Mouse (Mus musculus) hematopoietic multipotent progenitor cell, adult 10-12 weeks (in vitro differentiated cells): ENCODE results near the gene Lamtor1. TPM values are rescaled to one million over a fixed set of nuclear protein-coding genes. Genes with fewer than 3 reads are reported as not detected.

ENCODE experiments used
- polyA plus RNA-seq: library from polyadenylated mRNA; stranded (reverse); fragments of >175 nt; gene quantifications from 2 replicates; pipeline ENCODE4 v1.2.3, GENCODE M21; 2012; ENCODE audit warnings: low replicate concordance

The Lamtor1 gene
- 138 and 155 TPM in 2 replicates for polyA plus RNA-seq

DNA sequence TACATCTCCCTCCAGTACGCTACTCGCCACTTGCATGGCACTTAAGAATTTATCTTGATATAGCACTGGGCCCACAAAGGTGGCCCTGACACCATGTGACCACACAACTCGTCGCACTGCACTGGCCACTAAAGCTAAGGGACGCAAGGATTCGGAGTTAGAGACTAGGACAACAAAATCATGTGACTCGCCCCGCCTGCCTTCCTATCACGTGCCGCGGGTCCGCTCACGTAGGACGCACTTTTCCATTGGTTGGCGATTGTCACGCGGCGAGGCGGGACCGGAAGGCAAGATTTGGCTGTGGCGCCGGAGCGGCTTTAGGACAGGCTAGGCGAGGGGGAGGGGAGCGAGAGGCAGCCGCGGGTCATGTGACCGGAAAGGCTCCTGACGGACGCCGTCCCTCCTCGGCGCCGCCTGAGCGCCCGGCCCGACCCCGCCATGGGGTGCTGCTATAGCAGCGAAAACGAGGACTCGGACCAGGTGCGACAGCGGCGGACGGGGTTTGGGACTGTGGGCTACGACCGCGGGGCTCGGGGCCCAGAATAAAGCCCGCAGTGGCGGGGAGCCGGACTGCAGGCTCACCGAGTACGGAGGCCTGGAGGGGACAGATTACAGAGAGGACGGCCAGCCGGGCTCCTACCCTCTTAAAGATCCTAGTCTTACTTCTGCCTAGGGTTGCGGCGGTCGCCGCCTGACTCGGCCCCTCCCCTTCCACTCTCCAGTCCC lies at the start of gene Lamtor1:
Gene Lamtor1, plus strand, starts transcription at position 344 of the 726 bp plus-strand sequence.

DNA sequence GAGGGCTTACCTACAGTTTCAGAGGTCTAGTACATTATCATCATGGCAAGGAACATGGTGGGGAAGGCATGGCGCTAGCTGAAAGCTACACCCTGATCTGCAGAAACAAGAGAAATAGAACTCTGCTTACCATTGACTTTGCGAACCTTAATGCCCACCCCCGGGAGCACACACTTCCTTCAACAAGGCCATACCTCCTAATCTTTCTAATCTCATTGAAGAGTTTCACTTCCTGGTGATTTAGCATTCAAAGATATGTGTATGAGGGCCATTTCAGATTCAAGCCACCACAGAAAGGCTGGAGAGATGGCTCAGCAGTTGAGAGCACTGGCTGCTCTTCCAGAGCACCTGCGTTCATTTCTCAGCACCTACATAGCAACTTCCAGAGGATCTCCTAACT lies 48.6 kb upstream of the Lamtor1 start, which contains the start of gene Folr2:
Gene Folr2, minus strand, starts transcription at position 101 of the 400 bp plus-strand sequence.

DNA sequence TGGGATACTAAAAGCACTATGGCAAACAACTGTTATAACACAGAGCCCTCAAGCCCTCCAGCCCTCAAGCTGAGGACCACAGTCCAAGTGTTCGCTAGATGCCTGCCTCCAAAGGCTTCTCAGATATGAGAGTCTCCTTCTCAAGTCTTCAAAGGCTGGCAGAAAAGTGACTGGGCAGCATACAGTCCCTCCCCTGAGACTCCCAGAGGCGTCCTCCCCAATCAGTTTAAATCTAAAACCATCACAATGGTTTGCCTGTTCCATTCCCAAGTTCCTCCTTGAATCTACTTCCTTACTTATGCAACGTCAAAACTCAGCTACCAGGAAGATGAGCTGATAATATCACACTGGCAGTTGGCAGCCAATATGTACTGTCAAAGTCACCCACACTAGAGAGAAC lies 42.3 kb upstream of the Lamtor1 start, which contains the start of gene Anapc15:
Gene Anapc15, plus strand, starts transcription at position 301 of the 400 bp plus-strand sequence.

DNA sequence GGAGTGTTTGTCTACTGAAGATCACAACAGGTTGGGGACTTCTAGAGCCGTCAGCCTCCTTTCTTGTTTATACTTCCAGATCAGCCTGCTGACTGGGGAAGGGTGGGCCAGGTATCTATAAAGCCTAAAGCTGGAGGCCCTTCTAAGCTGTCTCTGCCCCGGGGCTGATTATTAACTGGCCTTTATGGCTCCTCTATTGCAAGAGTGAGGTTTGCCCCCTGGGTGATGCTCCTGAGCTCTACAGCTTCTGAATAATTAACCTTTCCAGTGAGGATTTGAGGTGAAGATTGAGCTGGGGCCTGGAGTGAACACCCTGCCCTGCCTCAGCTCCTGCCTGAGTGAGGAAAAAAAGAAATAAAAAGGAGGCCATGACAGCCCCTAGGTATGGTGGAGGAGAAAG lies 35.1 kb upstream of the Lamtor1 start, which contains the start of gene Folr1:
Gene Folr1, minus strand, starts transcription at position 160 of the 400 bp plus-strand sequence.

DNA sequence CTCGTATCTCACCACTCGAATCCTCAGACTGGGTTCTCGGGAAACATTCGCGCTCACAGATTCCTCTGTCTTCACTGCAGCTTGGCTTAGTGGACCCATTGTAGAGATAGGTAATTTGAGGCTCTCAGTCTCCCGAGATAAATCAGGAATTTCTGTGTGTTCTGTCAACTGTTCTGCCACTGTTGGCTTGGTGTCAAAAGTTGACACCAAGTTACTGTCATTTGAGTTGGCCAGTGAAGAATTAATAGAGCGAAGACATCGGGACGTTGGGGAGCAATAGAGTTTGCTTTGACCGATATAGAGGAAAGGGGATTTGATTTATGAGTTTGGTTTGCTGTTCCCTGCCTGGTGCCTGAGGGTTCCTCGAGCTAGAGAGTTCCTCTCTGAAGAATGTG lies 580 bp downstream of the Lamtor1 start, which contains the start of gene Tomt:
Gene Tomt, minus strand, starts transcription at position 73 of the 395 bp plus-strand sequence.

DNA sequence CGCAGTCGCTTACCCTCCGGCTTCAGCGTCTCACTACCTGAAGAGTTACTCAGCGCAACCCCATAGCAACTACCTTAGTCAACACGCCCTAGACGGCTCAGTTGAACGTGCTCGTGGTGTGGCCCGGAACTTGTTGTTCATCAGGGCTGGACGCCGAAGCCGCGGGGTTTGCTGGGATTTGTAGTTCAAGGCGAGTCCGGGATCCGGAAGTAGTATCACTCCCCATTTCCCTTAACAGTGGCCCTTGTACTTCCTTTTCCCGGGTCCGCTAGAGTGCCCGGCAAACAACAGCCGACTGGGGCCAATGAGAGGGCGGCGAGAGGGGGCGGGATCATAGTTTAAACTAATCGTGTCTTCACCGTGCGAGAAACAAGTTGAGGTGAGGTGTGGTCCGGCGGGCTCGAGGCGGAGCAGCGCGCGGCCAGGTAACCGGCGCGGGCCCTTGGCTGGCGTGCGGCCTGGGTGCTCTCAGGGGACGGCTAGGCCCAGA lies 28.1 kb downstream of the Lamtor1 start, which contains the start of the genes Lrrc51 and Numa1:
Gene Lrrc51, minus strand, starts transcription at position 145 of the 490 bp plus-strand sequence.
Gene Numa1, plus strand, starts transcription at position 361 of the 490 bp plus-strand sequence.

Other genes starting within 250 kb of the Lamtor1 start
- 8.3 and 16.4 TPM in 2 replicates for gene Clpb, start 242.3 kb upstream of the Lamtor1 start, polyA plus RNA-seq
- not detected in 2 replicates for gene Phox2a, start 87.6 kb upstream of the Lamtor1 start, polyA plus RNA-seq
- gene Inppl1, start 67.7 kb upstream of the Lamtor1 start, polyA plus RNA-seq, result 101 and 265 TPM in 2 replicates
- gene Folr2, start 48.7 kb upstream of the Lamtor1 start, polyA plus RNA-seq, result not detected in 2 replicates
- 16.4 and 21.1 TPM in 2 replicates for gene Anapc15, start 42.2 kb upstream of the Lamtor1 start, polyA plus RNA-seq
- 0.21 TPM in 1 of 2 replicates, not detected in the other for gene Folr1, start 35.1 kb upstream of the Lamtor1 start, polyA plus RNA-seq
- 0.03 and 0.04 TPM in 2 replicates for gene Tomt, start 455 bp downstream of the Lamtor1 start, polyA plus RNA-seq
- 0.40 and 0.62 TPM in 2 replicates for gene Lrrc51, start 28.0 kb downstream of the Lamtor1 start, polyA plus RNA-seq
- gene Numa1, start 28.2 kb downstream of the Lamtor1 start, polyA plus RNA-seq, result 167 and 193 TPM in 2 replicates
- gene Il18bp, start 112.8 kb downstream of the Lamtor1 start, polyA plus RNA-seq, result 4.6 and 13.5 TPM in 2 replicates
- gene Rnf121, start 159.6 kb downstream of the Lamtor1 start, polyA plus RNA-seq, result 2.1 and 5.2 TPM in 2 replicates
- gene Xndc1, start 159.6 kb downstream of the Lamtor1 start, polyA plus RNA-seq, result 16.8 and 17.7 TPM in 2 replicates
- gene Xntrpc, start 159.8 kb downstream of the Lamtor1 start, polyA plus RNA-seq, result 0.36 and 1.0 TPM in 2 replicates
- gene Trpc2, start 177.2 kb downstream of the Lamtor1 start, polyA plus RNA-seq, result 1.4 and 2.6 TPM in 2 replicates
- gene Art1, start 195.8 kb downstream of the Lamtor1 start, polyA plus RNA-seq, result not detected in 2 replicates
- 0.30 and 0.34 TPM in 2 replicates for gene Art5, start 203.6 kb downstream of the Lamtor1 start, polyA plus RNA-seq
- 0.10 TPM in 1 of 2 replicates, not detected in the other for gene Chrna10, start 210.9 kb downstream of the Lamtor1 start, polyA plus RNA-seq